Mouse (Mus musculus) layer of hippocampus, adult 2 months (tissue): ENCODE measurements around the gene Slc23a4. TPM values are rescaled to one million over a fixed set of nuclear protein-coding genes. Genes with fewer than 3 reads are reported as not detected.

Source experiments
- DNase-seq, 2 experiments: peaks; one replicate each; pipeline ENCODE4 v3.0.0; 2022; ENCODE audit warnings: low spot score in 2 of 2
- H3K27ac ChIP-seq: fragments of 200-600 bp; 2 replicates; pipeline ENCODE4 v1.8.1; 2022
- H3K4me3 ChIP-seq: fragments of 200-600 bp; 2 replicates; pipeline ENCODE4 v1.8.1; 2022; ENCODE audit warnings: mild to moderate bottlenecking
- CTCF ChIP-seq: fragments of 200-600 bp; conservative IDR thresholded peaks from 2 replicates; pipeline ENCODE4 v1.8.1; 2022; ENCODE audit warnings: antibody characterized with exemption, mild to moderate bottlenecking, moderate library complexity
- total RNA-seq, 2 experiments: library from RNA; stranded (reverse); gene quantifications; 2 replicates each; pipeline ENCODE4 v1.2.3; 2021

Slc23a4 gene
- total RNA-seq, 2 experiments from 2014 or later, result 0.88 to 1.2 TPM

GRCm38 (mm10) chr6:34919956-34920355 is 68.2 kb downstream of the Slc23a4 start, which contains the start of gene Stra8:
Gene Stra8, plus strand, starts transcription at chr6:34920163.
- TF ChIP-seq CTCF, result no peak
- no peak within 1 kb of the TSS for H3K27ac ChIP-seq
- no peak for DNase-seq
- H3K4me3 ChIP-seq, result no peak within 1 kb of the TSS

- DNase-seq, result no peak
- H3K27ac ChIP-seq, result no peak overlapping the region
- TF ChIP-seq CTCF, result no peak
- H3K4me3 ChIP-seq, result no peak overlapping the region
Observed at GRCm38 (mm10) chr6:34919146-34919545, 69.1 kb downstream of the Slc23a4 start.

DNA sequence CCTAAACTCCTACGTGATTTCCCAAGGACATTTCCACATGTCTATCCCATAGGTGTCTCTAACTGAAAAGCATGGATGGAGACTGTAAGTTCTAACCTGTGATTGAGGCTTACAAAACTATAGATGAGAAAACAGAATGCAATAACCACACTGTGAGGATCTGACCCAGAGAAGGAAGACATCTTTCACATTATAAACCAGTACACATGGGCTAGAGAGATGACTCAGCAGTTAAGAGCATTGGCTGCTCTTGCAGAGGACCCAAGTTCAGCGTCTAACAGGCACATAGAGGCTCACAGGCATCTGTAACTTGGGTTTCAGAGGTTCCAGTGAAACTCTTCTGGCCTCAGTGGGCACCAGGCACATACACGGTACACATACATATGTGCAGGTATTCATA is 73.7 kb downstream of the Slc23a4 start:
- no peak overlapping the region for H3K27ac ChIP-seq
- no peak for DNase-seq
- H3K4me3 ChIP-seq, result no peak overlapping the region
- no peak for TF ChIP-seq CTCF

DNA sequence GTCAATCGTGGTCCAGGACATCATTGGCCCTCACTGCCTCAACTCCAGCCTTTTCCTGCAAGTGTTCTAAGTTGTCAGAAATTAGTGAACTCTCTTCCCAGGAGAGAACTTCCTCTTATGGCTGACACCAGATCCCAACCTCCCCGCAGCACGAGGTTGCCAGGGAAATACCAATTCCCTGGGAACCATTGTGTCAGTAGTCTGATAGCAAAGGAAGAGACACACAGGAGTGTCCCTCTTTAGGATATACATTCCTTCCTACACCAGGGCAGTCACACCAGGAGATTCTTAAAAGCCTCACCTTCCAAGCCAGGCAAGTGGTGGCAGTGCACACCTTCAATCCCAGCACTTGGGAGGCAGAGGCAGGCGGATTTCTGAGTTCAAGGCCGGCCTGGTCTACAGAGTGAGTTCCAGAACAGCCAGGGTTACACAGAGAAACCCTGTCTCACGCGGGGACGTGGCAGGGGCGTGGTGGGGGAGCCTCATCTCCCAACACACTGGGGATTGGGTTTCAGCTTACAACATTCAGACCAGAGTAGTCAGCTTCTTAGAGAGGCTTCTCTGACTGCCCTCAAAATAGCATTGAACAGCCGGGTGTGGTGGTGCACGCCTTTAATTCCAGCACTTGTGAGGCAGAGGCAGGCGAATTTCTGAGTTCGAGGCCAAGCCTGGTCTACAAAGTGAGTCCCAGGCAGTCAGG is 74.7 kb downstream of the Slc23a4 start:
- no peak overlapping the region for H3K4me3 ChIP-seq
- no peak for DNase-seq
- H3K27ac ChIP-seq, result no peak overlapping the region
- TF ChIP-seq CTCF, result no peak

DNA sequence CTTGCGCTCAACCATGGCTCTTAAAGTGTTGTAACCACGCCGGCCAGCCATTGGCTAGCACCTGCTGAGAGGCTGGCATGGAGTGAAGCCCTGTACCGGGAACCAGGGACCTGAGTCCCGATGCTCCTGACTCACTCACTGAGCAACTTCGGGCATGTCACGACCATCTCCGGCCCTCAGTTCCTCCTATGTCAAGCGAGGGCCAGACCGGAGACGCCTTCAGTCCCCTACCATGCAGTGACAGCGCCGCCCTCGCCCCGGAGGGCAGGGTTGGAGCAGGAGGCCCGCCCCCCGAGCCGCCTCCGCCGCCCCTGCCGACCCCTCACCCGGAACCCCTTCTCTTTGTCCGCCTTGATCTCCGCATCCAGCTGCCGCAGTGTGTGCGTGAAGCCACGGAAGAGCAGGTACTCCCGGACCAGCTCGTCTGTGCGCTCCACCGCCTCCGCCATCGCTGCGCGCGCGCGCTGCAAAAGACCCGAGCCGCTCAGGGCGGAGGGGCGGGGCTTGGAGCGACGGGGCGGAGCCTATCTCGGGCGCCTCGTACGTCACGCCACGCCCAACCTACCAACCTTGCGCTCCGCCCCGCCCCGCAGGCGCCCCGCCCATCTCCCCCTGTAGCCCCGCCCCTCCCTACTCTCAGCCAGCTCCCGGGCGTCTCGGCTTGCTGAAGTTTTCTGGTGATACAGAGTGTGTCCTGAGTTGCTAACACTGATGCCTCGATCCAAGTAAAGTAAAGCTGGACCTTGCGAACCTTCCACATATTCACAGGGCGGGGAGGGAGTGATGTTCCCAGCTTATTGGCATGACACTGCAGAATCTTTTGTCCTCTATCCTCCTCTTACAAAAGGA is 77.6 kb downstream of the Slc23a4 start, which contains the start of gene Wdr91:
Gene Wdr91 (minus strand): TSS at position 506 of the 849 bp plus-strand sequence.
- peak within 1 kb of the TSS; percentile 93 for H3K27ac ChIP-seq

DNA sequence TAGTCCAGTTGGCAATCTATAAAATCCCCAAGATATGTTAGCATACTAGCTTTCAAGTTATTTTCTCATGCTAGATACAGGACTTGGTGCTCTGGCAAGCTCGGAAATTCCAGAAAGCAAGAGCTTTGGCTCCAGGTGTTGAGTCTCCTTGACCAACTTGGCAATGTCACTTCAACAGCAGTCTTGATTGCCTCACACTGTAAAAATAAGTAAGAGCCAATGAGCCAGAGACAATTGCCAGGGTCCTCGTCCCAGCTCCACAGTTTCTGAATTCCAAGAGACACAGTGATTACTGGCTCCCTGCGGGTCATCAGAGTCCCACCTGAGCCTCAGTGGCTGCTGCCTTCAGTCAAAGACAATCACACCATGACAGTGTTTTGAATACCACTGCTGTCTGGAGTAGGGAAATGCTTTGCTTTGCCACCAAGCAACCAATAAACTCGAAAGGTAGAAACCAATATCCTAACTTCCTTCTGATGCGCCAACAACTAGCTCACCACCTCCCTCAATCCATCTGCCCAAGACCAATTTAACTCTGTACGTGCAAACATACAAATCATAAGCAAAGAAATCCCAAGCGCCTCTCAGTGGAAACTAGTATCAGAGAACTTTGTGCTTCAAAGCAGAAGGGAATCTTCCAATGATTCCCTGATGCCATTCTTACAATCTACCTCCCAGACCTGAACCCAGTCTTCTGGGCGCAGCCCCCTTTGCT is 78.4 kb downstream of the Slc23a4 start:
- peak overlapping the region; percentile 73 for H3K4me3 ChIP-seq
- DNase-seq, result no peak
- peak overlapping the region; percentile 93 for H3K27ac ChIP-seq
- TF ChIP-seq CTCF, result no peak

More for the DNA sequence above, 77.6 kb downstream of the Slc23a4 start, which contains the start of gene Wdr91:
- DNase-seq, result peak; percentile 89 to 93
- peak; percentile 50 for TF ChIP-seq CTCF
- H3K4me3 ChIP-seq, result peak within 1 kb of the TSS; percentile 73

GRCm38 (mm10) chr6:34907696-34908260 is 80.4 kb downstream of the Slc23a4 start:
- H3K27ac ChIP-seq, result peak overlapping the region; percentile 81
- H3K4me3 ChIP-seq, result no peak overlapping the region; the same call in 1 of the 2 replicates
- TF ChIP-seq CTCF, result no peak
- no peak for DNase-seq

DNA sequence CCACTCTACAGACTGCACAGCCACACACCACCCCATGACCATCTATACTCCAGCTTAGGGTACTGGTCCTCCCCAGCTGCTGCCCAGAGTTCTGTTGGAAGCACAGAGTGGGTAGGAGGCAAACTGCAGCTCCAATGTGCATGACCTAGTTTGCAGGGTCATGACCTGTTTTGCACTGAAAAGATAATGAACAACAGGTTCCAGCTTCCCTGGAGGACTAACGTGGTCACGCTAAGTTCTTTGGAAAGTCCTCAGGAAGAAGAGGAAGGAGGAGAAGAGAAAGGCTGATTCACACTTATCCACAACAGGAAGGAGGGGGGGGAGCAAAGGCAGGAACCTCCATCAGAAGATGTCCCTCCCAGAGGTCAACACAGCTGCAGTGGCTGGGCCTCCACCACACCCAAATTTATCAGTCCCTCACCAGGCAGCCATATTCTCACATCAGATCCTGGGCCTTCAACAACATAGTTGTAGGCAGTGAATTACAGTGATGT is 81.0 kb downstream of the Slc23a4 start:
- peak overlapping the region; percentile 81 for H3K27ac ChIP-seq
- no peak for DNase-seq
- no peak for TF ChIP-seq CTCF
- H3K4me3 ChIP-seq, result no peak overlapping the region

GRCm38 (mm10) chr6:34906661-34907060 is 81.5 kb downstream of the Slc23a4 start:
- no peak for DNase-seq
- Histone ChIP-seq H3K27ac (peak overlapping the region; percentile 81), H3K4me3 (no peak overlapping the region)
- TF ChIP-seq CTCF, result no peak

- DNase-seq, result no peak
- no peak overlapping the region for H3K4me3 ChIP-seq
- peak overlapping the region; percentile 81 for H3K27ac ChIP-seq
- peak; percentile 50 for TF ChIP-seq CTCF
Observed at GRCm38 (mm10) chr6:34906125-34906524, 82.1 kb downstream of the Slc23a4 start.

DNA sequence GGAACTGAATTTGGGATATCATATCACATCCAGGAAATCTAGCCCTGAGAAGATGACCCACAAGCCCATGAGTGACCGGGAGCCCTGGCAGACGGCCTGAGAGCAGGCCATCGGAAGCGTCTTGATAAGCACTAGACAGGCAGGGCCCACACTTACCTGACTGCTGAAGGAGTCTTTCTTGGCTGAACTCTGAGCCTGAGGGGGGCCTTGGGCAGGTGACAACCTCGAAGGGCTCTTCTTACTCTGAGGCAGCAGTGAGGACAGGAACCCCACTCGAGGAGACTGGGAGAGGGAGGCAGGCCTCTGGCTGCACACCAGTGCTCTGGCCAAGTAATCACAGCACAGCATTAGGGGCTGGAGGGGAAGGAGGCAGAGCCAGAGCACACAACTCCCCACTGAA is 83.8 kb downstream of the Slc23a4 start:
- no peak for TF ChIP-seq CTCF
- Histone ChIP-seq H3K4me3 (no peak overlapping the region), H3K27ac (no peak overlapping the region)

GRCm38 (mm10) chr6:34903851-34904250 is 84.4 kb downstream of the Slc23a4 start:
- DNase-seq, result no peak
- H3K27ac ChIP-seq, result no peak overlapping the region
- no peak overlapping the region for H3K4me3 ChIP-seq
- TF ChIP-seq CTCF, result no peak

More for the DNA sequence above, 83.8 kb downstream of the Slc23a4 start:
- no peak for DNase-seq
